Mouse (Mus musculus) liver, adult 2 months (tissue): ENCODE data around the gene Tspo. TPM values are rescaled to one million over a fixed set of nuclear protein-coding genes. Genes with fewer than 3 reads are reported as not detected.

Experiments
- DNase-seq: peaks from one replicate; pipeline ENCODE4 v3.0.0-alpha.2; 2011; ENCODE audit warnings: low read depth, low spot score; ENCODE audit errors: extremely low read depth
- H3K27ac ChIP-seq: fragments of 200-500 bp; replicated peaks from 2 replicates; pipeline ENCODE4 v1.5.1; 2012; ENCODE audit warnings: low read depth, mild to moderate bottlenecking, control low read depth, inconsistent platforms, low read length; ENCODE audit not compliant: insufficient read depth
- H3K27me3 ChIP-seq: fragments of 200-500 bp; 2 replicates; pipeline ENCODE4 v1.6.1; 2012; ENCODE audit warnings: mild to moderate bottlenecking, moderate library complexity, low read length, inconsistent platforms; ENCODE audit not compliant: control insufficient read depth, insufficient read depth
- H3K36me3 ChIP-seq: fragments of 200-500 bp; 2 replicates; pipeline ENCODE4 v1.6.1; 2012; ENCODE audit warnings: low read length, inconsistent platforms; ENCODE audit not compliant: control insufficient read depth, insufficient read depth
- H3K4me1 ChIP-seq: fragments of 200-500 bp; 2 replicates; pipeline ENCODE4 v1.6.1; 2011; ENCODE audit warnings: low read length; ENCODE audit not compliant: control insufficient read depth, insufficient read depth
- H3K4me3 ChIP-seq: fragments of 200-500 bp; 2 replicates; pipeline ENCODE4 v1.5.1; 2011; ENCODE audit warnings: low read depth, mild to moderate bottlenecking, control low read depth, low read length, moderate library complexity; ENCODE audit not compliant: insufficient read depth
- H3K79me2 ChIP-seq: fragments of 200-500 bp; 2 replicates; pipeline ENCODE4 v1.6.1; 2012; ENCODE audit warnings: inconsistent platforms, mild to moderate bottlenecking, low read length, moderate library complexity; ENCODE audit not compliant: control insufficient read depth, insufficient read depth
- H3K9ac ChIP-seq: fragments of 200-500 bp; 2 replicates; pipeline ENCODE4 v1.6.1; 2012; ENCODE audit warnings: low read depth, mild to moderate bottlenecking, control low read depth, inconsistent platforms, low read length
- CTCF ChIP-seq: fragments of 200-500 bp; IDR thresholded peaks from 2 replicates; pipeline ENCODE4 v1.5.1; 2011; ENCODE audit warnings: low read depth, low read length, control low read depth
- POLR2A ChIP-seq: fragments of 200-500 bp; IDR thresholded peaks from 2 replicates; pipeline ENCODE4 v1.6.1; 2011; ENCODE audit warnings: low read length, control low read depth; ENCODE audit not compliant: insufficient read depth; ENCODE audit errors: extremely low read depth
- WGBS: fragments of 180-500 bp; shearing (Covaris S2); methylation state at CpG from one replicate; pipeline ENCODE4 v1.1.7; 2018; 5-methylcytosine and 5-hydroxymethylcytosine counted together
- polyA plus RNA-seq: library from polyadenylated mRNA; depleted of rRNA; stranded (reverse); fragments of >200 nt; gene quantifications from 2 replicates; pipeline ENCODE4 v1.2.3, GENCODE M21; 2012
- total RNA-seq: library from RNA; depleted of rRNA; stranded (reverse); fragments of >200 nt; gene quantifications from 2 replicates; pipeline ENCODE4 v1.2.3, GENCODE M21; 2014

Gene Tspo
- total and polyA plus RNA-seq, 2 experiments: 123 to 283 TPM

DNA sequence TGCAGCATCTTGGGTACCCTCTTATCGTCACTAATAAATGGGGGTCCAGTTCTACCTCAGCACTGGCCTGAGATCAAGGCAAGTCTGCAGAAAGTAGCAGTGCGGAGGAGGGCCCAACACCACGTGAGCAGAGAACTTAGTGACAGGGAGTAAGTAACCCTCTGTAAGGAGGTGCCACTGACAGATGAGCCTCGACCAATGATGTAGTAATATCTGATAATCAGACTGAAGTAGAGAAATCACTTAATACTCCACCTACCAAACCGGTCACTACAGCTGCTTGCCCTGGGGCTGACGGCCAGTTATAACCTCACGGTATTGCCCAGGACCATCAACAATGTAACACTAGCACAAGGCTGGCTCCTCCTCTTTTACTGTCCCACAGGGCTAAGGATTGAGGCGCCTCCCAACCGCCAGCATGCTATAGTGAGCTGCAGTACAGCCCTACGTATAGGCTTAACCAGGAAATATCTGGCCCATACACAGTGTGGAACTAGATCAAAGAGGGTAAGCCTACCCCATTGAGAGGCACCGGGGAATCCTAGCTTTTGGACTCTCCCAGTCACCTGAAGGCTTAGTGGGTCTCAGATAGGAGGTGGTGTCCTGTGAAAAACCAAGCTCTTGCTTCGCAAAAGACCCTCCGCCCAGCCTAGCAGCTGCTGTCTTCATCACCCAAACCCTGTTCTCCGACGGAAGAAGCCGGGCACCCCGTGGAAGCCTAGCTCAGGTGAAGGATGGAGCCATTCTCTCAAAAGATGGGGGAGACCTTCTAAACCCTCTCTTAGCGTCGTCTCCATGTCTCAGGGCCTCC lies 30.5 kb downstream of the Tspo start:
- no peaks in the 10 kb centered on the region for H3K27me3 ChIP-seq
- WGBS: 33% methylated on average over 19 of the region's 19 CpGs
- H3K4me1 ChIP-seq: peaks cover 8% of the 10 kb centered on the region
- no peak for DNase-seq
- peak overlapping the region; percentile 94; the same call in 1 of the 2 replicates for H3K4me3 ChIP-seq
- no peak overlapping the region for H3K27ac ChIP-seq
- no peak for TF ChIP-seq POLR2A
- no peak for TF ChIP-seq CTCF
- H3K9ac ChIP-seq: peak overlapping the region; percentile 94; the same call in 1 of the 2 replicates
- H3K36me3 ChIP-seq: no peaks in the 10 kb centered on the region
- peaks cover 2% of the 10 kb centered on the region; the same call in 1 of the 2 replicates for H3K79me2 ChIP-seq

DNA sequence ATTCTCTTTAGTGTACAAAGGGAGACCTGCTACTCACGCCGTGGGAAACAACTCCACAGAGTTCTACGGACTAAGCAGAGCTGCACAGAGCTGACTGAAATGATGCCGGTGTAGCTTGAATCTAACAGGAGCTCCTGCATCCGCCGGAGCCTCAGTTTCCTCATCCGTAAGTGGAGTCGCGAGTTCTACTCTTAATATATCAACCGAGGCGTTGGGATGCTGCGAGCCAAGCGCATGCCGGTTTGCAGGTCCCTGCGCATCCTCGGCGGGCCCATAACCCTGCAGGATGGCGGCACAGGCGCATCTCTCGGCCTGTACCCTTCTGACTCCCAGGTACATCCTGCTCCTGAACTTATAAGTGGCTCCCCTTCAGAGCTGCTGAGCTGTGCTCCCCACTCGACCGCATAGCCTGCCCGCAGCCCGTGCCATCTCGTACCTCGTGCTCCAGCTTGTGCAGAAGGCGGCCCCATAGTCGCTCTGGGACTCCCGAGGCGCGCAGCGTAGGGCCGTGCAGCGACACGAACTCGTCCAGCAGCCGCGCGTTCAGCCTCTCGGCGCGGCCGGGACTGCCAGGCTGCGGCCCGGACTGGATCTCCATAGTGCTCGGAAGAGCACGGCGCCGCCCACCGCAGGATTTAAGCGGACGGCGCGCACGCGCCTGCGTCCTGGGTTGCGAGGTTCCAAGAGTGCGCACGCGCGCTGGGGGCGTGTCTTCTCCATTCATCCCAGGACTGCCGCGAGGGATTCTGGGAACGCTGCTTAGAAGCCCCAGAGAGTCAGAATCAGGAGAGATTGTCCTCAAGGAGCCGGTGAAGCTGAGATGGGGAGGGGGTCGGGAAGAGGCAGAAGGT lies 31.3 kb downstream of the Tspo start, which contains the start of gene Ttll12:
Gene Ttll12, minus strand, starts transcription at position 645 of the 851 bp plus-strand sequence.
- H3K9ac ChIP-seq: peak within 1 kb of the TSS; percentile 94
- H3K4me1 ChIP-seq: peaks cover 8% of the 10 kb centered on the region
- TF ChIP-seq POLR2A (peak; percentile 55; the same call in 1 of the 2 replicates), CTCF (no peak)
- H3K36me3 ChIP-seq: no peaks in the 10 kb centered on the region
- peak; percentile 87 for DNase-seq
- WGBS: under 1% methylated on average over 68 of the region's 68 CpGs
- H3K27ac ChIP-seq: 0 out of 2 replicates have a peak within 1 kb of the TSS, but pooled peaks have one; percentile 28
- peaks cover 2% of the 10 kb centered on the region; the same call in 1 of the 2 replicates for H3K79me2 ChIP-seq
- H3K27me3 ChIP-seq: no peaks in the 10 kb centered on the region
- peak within 1 kb of the TSS; percentile 94 for H3K4me3 ChIP-seq

DNA sequence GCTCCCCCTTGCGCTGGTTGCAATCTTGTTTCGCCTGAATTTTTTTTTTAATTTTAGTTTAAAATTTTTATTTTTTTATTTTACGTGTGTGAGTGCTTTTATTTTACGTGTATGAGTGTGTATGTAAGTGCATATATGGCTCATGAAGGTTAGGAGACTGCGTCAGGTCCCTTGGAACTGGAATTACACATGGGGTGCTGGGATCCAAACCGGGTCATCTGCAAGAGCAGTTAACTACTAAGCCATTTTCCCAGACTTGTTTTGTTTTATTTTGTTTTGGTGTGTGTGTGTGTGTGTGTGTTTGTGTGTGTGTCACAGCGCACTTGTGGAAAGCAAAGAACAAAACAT lies 31.9 kb downstream of the Tspo start:
- DNase-seq: no peak
- Histone ChIP-seq H3K27ac (no peak overlapping the region), H3K4me3 (peak overlapping the region; percentile 32), H3K79me2 (no peaks in the 10 kb centered on the region; the same call in 1 of the 2 replicates), H3K9ac (peak overlapping the region; percentile 46; the same call in 1 of the 2 replicates), H3K4me1 (peaks cover 8% of the 10 kb centered on the region), H3K36me3 (no peaks in the 10 kb centered on the region), H3K27me3 (no peaks in the 10 kb centered on the region)
- TF ChIP-seq POLR2A (no peak), CTCF (no peak)
- WGBS: 27% methylated on average over 7 of the region's 7 CpGs

DNA sequence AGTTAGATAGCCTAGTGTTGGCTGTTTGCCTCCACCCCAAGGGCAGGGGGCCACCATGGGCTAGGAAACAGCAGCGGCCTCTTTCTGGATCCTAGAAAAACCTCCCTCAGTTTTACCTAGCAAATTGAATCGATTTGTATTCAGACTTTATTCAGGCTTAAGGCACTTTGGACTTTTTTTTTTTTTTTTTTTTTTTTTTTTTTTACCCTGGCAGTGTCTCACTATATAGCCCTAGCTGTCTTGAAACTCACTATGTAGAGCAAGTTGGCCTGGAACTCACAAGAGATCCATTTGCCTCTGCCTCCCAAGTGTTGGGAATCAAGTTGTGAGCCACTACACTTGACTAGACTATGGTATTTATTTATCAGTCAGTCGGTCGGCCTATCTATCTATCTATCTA lies 33.4 kb downstream of the Tspo start:
- no peaks in the 10 kb centered on the region for H3K79me2 ChIP-seq

DNA sequence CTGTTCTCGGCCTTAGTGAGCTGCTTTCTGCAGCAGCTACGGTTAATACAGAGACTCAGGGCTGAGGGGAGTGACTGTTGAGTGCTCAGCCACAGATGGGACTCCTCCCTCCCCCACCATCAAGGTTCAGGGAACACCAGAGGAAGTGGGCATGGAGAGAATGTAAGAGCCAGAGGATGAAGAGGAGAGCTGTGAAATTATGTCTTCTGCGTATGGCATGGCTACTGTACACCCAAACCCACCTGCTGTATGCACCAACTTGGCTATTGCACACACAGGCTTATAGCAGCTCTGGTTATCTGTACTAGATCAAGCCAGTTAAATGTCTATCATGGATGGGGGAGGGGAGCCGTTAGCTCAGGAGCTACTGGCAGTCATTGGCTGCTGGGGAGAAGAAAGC lies 37.8 kb downstream of the Tspo start:
- no peaks in the 10 kb centered on the region for H3K79me2 ChIP-seq
- TF ChIP-seq CTCF (no peak), POLR2A (no peak)
- H3K4me3 ChIP-seq: no peak overlapping the region
- H3K27me3 ChIP-seq: no peaks in the 10 kb centered on the region
- WGBS: 82% methylated on average over 4 of the region's 4 CpGs
- H3K27ac ChIP-seq: no peak overlapping the region
- H3K4me1 ChIP-seq: no peaks in the 10 kb centered on the region
- H3K9ac ChIP-seq: no peak overlapping the region
- DNase-seq: no peak
- H3K36me3 ChIP-seq: no peaks in the 10 kb centered on the region

More for the DNA sequence above, 33.4 kb downstream of the Tspo start:
- Histone ChIP-seq H3K4me1 (peaks cover 8% of the 10 kb centered on the region), H3K4me3 (no peak overlapping the region), H3K9ac (no peak overlapping the region), H3K27me3 (no peaks in the 10 kb centered on the region), H3K27ac (no peak overlapping the region), H3K36me3 (no peaks in the 10 kb centered on the region)
- TF ChIP-seq POLR2A: no peak
- peak; percentile 51 for DNase-seq
- 79% methylated on average over 4 of the region's 4 CpGs for WGBS
